8 mouse cellular contexts compared by ENCODE assay signal in genomic region chrX:120466225-120466624, GRCm38 (mm10).
"Had no signal": no experiment of that assay in that cellular context is flagged by ENCODE, and none has a peak within 500 bp of the region (broad histone marks: within the 10 kb centered on the region; RNA-seq: fewer than 3 reads in every experiment).

No protein-coding gene starts in this region.

- DNase-seq: kidney, adult 18-20 months; kidney, postnatal 10 days; kidney, postnatal 4 days; lung, adult 2 months; lung, postnatal 36 days; right cerebral cortex, postnatal 25 days; thymus, adult 18-20 months; thymus, postnatal 14 days had no signal
